Mouse (Mus musculus) brain, embryonic 14.5 days (tissue): ENCODE data around the gene Dse.

Experiments
- CTCF ChIP-seq: fragments of 200-500 bp; IDR thresholded peaks from 2 replicates; pipeline ENCODE4 v1.5.1; 2012; ENCODE audit warnings: inconsistent platforms, mild to moderate bottlenecking, moderate library complexity, borderline replicate concordance; ENCODE audit not compliant: insufficient read depth, insufficient read length; ENCODE audit errors: extremely low read depth
- POLR2A ChIP-seq: fragments of 200-500 bp; IDR thresholded peaks from 2 replicates; pipeline ENCODE4 v1.6.1; 2012; ENCODE audit warnings: mild to moderate bottlenecking, inconsistent platforms, borderline replicate concordance; ENCODE audit not compliant: poor library complexity, insufficient read depth, insufficient read length, severe bottlenecking; ENCODE audit errors: extremely low read depth

GRCm38 (mm10) chr10:34111964-34112738, 95.4 kb downstream of the Dse start:
- TF ChIP-seq POLR2A (no peak), CTCF (no peak)
